Mouse (Mus musculus): ENCODE results near the gene Gcgr. TPM values are rescaled to one million over a fixed set of nuclear protein-coding genes. Genes with fewer than 3 reads are reported as not detected.

The Gcgr gene
- polyA plus RNA-seq, 1 experiment from 2014 or later, result 1.4 TPM

DNA sequence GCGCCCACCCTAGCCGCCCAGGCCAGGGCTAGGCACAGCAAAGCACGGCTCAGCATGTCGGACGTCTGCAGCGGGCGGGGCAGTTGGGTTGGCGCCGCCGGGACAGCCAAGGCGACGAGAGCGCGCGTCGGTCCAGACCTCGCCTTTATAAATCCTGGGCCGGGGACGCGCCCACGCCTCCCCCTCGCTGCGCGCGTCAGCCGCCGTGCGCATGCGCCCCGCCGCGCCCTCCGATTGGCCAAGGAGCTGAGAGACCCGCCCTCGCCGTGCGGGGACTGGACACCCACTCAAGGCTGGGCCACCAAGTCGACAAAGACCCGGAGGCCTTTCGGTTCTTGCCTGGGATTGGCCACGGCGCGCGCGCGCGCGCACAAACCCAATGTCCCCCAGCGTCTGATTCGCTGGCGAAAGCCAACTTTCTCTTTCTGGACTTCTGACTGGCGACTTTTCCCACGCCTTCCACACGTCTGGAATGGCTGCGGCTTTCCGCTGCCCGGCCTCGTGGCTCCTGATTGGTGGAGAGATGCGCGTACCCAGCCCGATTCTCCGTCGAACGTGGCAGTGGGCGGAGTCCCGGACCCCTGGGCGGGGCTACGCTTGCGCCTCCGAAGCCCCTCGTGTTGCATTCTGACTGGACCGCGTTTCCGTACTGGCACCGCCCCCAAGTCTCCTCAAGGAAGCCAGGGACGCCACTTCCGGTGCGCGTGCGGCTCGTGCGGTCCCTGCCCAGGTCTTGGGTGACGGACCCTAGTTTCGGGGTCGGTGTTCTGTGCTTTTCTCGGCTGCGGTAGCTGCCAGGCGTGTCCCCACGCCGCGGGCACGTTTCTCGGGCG lies 42.5 kb downstream of the Gcgr start, which contains the start of gene P4hb:
TSS of gene P4hb (minus strand) at position 502 of the 833 bp plus-strand sequence.
- Histone ChIP-seq H3K27ac (ENCODE audit: poor library complexity, severe bottlenecking) (peak within 1 kb of the TSS; percentile 98), H3K36me3 (peaks cover 42% of the 10 kb centered on the region), H3K9me3 (replicated peaks) (no peaks in the 10 kb centered on the region), H3K9ac (peak within 1 kb of the TSS; percentile 96), H3K4me2 (peak within 1 kb of the TSS; percentile 88), H3K4me1 (replicated peaks) (peaks cover 21% of the 10 kb centered on the region), H3K27me3 (replicated peaks) (no peaks in the 10 kb centered on the region), H3K4me3 (peak within 1 kb of the TSS; percentile 95)
- ATAC-seq (ENCODE audit: insufficient number of reproducible peaks, low FRiP score), result peak; percentile 97
- WGBS, result under 1% methylated on average over 94 of the region's 94 CpGs

GRCm38 (mm10) chr11:120573585-120574277 lies 43.2 kb downstream of the Gcgr start:
- no peak for ATAC-seq (ENCODE audit: insufficient number of reproducible peaks, low FRiP score)
- WGBS, result under 1% methylated on average over 23 of the region's 23 CpGs

GRCm38 (mm10) chr11:120574278-120574600 lies 43.7 kb downstream of the Gcgr start:
- Histone ChIP-seq H3K4me1 (replicated peaks) (peaks cover 29% of the 10 kb centered on the region), H3K36me3 (peaks cover 46% of the 10 kb centered on the region), H3K27ac (ENCODE audit: poor library complexity, severe bottlenecking) (no peak overlapping the region), H3K4me2 (peak overlapping the region; percentile 88), H3K27me3 (replicated peaks) (no peaks in the 10 kb centered on the region), H3K9ac (peak overlapping the region; percentile 59; the same call in 1 of the 2 replicates), H3K4me3 (peak overlapping the region; percentile 95), H3K9me3 (replicated peaks) (no peaks in the 10 kb centered on the region)
- WGBS, result 35% methylated on average over 5 of the region's 5 CpGs
- ATAC-seq (ENCODE audit: insufficient number of reproducible peaks, low FRiP score), result no peak

More at GRCm38 (mm10) chr11:120573585-120574277, 43.2 kb downstream of the Gcgr start:
- Histone ChIP-seq H3K27ac (ENCODE audit: poor library complexity, severe bottlenecking) (peak overlapping the region; percentile 98), H3K9ac (peak overlapping the region; percentile 92), H3K27me3 (replicated peaks) (no peaks in the 10 kb centered on the region), H3K4me2 (peak overlapping the region; percentile 88), H3K36me3 (peaks cover 42% of the 10 kb centered on the region), H3K4me1 (replicated peaks) (peaks cover 24% of the 10 kb centered on the region), H3K4me3 (peak overlapping the region; percentile 95), H3K9me3 (replicated peaks) (no peaks in the 10 kb centered on the region)

DNA sequence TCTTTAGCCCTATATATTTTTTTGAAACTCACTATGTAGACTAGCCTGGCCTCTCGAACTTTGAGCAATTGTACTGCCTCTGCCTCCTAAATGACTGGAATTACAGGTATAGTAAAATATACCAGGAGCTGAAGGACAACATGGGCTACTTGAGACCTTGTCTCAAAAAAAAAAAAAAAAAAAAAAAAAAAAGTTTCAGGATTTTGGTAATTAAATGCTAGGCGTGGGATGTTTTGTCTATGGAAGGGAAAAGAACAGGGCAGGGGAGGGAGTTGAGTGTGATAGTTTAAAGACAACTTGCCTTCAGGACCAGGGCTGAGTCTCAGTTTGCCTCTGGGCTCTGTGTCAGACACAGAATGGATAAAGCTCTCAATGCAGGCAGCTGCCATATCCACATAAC lies 44.5 kb downstream of the Gcgr start:
- Histone ChIP-seq H3K9ac (no peak overlapping the region), H3K4me1 (replicated peaks) (peaks cover 37% of the 10 kb centered on the region), H3K27ac (ENCODE audit: poor library complexity, severe bottlenecking) (no peak overlapping the region), H3K4me2 (no peak overlapping the region), H3K27me3 (replicated peaks) (no peaks in the 10 kb centered on the region), H3K4me3 (no peak overlapping the region), H3K9me3 (replicated peaks) (no peaks in the 10 kb centered on the region), H3K36me3 (peaks cover 49% of the 10 kb centered on the region)
- WGBS, result 78% methylated on average over 2 of the region's 2 CpGs
- ATAC-seq (ENCODE audit: insufficient number of reproducible peaks, low FRiP score), result no peak

DNA sequence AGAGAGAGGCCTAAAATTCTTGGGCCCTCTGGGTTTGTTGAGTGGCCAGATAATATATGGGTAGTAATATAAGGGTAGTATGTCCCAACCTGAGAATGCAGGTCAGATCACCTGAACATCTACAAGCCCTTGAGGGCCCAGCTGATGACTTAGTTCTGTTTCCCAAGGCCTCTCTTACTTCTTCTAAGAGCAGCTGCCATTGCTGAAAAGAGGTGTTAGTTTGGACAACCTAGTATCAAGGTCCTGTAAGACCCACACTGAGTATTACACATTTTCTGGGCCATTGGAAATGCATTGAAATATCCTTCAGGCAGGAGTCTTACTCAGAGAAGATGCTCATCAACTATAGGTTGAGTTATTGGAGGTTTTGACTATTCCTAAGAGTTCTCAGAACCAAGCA lies 45.4 kb downstream of the Gcgr start:
- Histone ChIP-seq H3K9ac (no peak overlapping the region), H3K4me2 (no peak overlapping the region), H3K4me3 (no peak overlapping the region), H3K9me3 (replicated peaks) (no peaks in the 10 kb centered on the region), H3K27me3 (replicated peaks) (no peaks in the 10 kb centered on the region), H3K27ac (ENCODE audit: poor library complexity, severe bottlenecking) (no peak overlapping the region), H3K36me3 (peaks cover 41% of the 10 kb centered on the region), H3K4me1 (replicated peaks) (peaks cover 42% of the 10 kb centered on the region)
- no peak for ATAC-seq (ENCODE audit: insufficient number of reproducible peaks, low FRiP score)

DNA sequence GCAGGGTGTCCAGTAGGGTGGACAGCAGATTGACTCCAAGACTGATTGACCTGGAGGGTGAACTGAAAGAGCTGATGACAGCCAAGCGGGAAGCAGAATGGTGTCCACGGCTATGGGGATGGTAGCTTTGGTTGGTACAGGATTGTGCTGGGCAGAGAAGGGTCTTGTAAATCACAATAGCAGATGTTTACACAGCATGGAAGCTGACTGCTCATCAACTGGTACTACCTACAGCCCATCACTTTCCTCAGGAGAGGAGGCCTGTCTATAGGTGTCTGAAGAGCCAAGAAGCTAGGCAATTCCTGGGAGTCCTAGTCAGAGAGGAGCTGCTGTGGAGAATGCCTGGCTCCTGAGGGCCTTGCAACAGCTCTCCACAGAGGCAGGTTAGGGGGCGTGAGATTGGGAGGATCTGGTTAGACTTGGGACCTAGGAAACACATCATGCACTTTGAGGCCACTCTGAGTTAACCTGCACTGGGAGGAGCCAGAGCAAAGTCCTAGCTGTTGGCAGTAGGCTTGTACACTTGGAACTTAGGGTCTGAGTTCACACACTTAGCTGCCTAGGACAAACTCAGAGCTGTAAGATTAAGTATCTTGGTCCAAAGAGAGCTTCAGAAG lies 46.0 kb downstream of the Gcgr start:
- no peak overlapping the region for H3K27ac ChIP-seq (ENCODE audit: poor library complexity, severe bottlenecking)
- H3K27me3 ChIP-seq (replicated peaks), result no peaks in the 10 kb centered on the region
- peaks cover 35% of the 10 kb centered on the region for H3K36me3 ChIP-seq
- WGBS, result 80% methylated on average over 3 of the region's 3 CpGs
- H3K4me3 ChIP-seq, result no peak overlapping the region
- H3K4me1 ChIP-seq (replicated peaks), result peaks cover 37% of the 10 kb centered on the region
- no peaks in the 10 kb centered on the region for H3K9me3 ChIP-seq (replicated peaks)
- no peak for ATAC-seq (ENCODE audit: insufficient number of reproducible peaks, low FRiP score)
- no peak overlapping the region for H3K9ac ChIP-seq
- H3K4me2 ChIP-seq, result no peak overlapping the region

DNA sequence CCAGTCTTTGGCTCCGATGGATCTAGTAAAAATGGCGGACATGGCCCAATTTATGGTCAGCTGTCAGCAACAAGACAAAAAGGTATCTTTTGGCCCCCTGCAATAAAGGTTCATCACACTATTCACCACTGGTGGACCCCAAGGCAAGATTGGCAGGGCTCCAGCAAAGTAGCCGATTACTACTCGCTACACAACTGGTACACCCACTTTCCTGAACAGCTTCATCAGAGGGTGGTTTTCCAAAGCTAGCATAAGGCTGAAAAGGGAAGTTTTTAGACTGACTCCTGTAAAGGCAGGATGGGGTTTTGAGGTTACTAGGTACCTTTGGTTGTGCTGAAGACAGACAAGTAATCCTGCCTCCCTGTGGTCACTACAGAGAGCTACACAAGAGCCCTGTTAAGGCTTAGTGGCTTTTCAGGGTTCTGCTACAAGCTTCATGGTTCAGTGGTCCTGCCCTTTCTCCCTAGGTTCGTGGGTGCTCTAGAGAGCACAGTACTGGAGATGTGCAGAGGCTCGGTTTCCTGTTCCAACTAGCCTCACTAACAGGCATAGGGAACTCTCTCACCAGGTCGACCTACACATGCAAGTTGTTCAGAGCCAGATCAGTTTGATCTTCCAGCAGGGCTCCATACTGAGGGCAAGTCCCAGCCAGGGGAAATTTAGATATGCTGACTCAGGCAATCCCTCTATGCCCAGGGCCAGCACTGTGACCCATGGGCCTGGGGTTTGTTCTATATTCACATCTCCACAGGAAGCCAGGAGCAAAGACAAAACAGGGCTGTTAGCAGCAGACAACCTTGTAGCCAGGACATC lies 46.9 kb downstream of the Gcgr start:
- WGBS, result 85% methylated on average over 7 of the region's 7 CpGs
- H3K9ac ChIP-seq, result no peak overlapping the region

DNA sequence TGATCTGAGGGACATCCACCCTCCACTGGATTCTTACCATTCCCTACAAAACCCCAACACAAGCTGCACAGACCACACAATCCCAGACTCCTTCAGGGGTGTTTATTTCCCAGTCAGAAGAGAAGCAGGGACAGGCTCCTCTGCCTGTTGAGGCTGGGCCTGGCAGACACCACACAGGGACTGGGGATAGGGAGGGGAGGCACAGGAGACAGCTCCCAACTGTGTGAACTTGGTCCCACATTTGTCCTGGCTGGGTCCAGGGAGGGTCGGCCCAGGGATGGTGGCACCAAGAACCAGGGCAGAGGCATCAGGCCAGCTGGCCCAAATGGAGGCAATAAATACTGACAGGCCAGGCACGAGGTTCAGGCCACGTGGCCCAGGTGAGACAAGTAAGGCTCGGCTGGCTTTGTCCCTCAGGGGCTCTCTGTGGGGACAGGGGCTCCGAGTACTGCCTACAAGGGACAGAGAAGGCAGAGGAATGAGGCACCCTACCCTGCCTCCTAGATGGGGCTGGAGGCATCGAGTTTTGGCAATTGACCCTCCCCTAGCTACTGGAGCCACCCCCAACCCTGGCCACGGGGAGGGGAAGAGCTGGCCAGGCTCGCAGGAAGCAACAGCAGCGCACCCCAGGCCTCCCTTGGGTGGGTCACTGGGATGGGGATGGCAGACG lies 47.7 kb downstream of the Gcgr start:
- no peak for ATAC-seq (ENCODE audit: insufficient number of reproducible peaks, low FRiP score)
- 75% methylated on average over 10 of the region's 10 CpGs for WGBS
- Histone ChIP-seq H3K27ac (ENCODE audit: poor library complexity, severe bottlenecking) (no peak overlapping the region), H3K4me3 (no peak overlapping the region), H3K27me3 (replicated peaks) (no peaks in the 10 kb centered on the region), H3K9ac (0 out of 2 replicates have a peak overlapping the region, but pooled peaks have one; percentile 98), H3K36me3 (peaks cover 35% of the 10 kb centered on the region), H3K4me2 (no peak overlapping the region), H3K4me1 (replicated peaks) (peaks cover 37% of the 10 kb centered on the region), H3K9me3 (replicated peaks) (no peaks in the 10 kb centered on the region)

More for the DNA sequence above, 46.9 kb downstream of the Gcgr start:
- ATAC-seq (ENCODE audit: insufficient number of reproducible peaks, low FRiP score), result no peak
- Histone ChIP-seq H3K4me1 (replicated peaks) (peaks cover 37% of the 10 kb centered on the region), H3K4me2 (no peak overlapping the region), H3K36me3 (peaks cover 35% of the 10 kb centered on the region), H3K9me3 (replicated peaks) (no peaks in the 10 kb centered on the region), H3K4me3 (no peak overlapping the region), H3K27me3 (replicated peaks) (no peaks in the 10 kb centered on the region), H3K27ac (ENCODE audit: poor library complexity, severe bottlenecking) (no peak overlapping the region)

DNA sequence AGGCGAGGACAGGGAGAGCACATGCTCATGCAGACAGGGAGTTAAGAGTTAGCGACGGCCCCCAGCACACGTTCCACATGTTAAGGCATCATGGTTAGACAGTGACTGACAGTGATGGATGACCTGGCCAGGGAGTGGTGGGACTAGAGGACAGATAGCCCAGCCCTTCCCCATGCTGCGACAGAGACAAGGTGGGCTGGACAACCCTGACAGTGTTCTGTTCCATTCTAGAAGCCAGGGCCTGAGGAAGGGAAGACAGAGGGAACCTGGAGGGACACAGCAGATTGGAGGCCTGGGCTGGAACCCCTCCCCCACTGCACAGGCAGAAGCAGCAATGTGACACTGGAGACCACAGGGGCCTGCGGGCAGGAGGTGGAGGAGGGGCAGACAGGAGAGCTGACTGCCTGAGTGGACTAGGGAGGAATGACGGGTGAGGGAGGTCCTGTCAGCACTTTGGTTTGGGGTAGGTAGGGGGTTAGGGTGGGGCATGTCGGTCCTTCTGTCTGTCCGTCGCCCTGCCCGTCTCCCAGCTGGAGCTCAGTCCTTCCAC lies 48.3 kb downstream of the Gcgr start:
- H3K4me1 ChIP-seq (replicated peaks), result peaks cover 37% of the 10 kb centered on the region
- no peak for ATAC-seq (ENCODE audit: insufficient number of reproducible peaks, low FRiP score)
- no peaks in the 10 kb centered on the region for H3K9me3 ChIP-seq (replicated peaks)
- no peak overlapping the region for H3K4me2 ChIP-seq
- no peak overlapping the region for H3K27ac ChIP-seq (ENCODE audit: poor library complexity, severe bottlenecking)
- peaks cover 39% of the 10 kb centered on the region for H3K36me3 ChIP-seq
- peak overlapping the region; percentile 98; the same call in 1 of the 2 replicates for H3K9ac ChIP-seq
- no peak overlapping the region for H3K4me3 ChIP-seq
- 60% methylated on average over 11 of the region's 11 CpGs for WGBS
- H3K27me3 ChIP-seq (replicated peaks), result no peaks in the 10 kb centered on the region
